Mouse (Mus musculus) layer of hippocampus, adult 8-10 months (tissue): ENCODE measurements around the gene Mfap2. TPM values are rescaled to one million over a fixed set of nuclear protein-coding genes. Genes with fewer than 3 reads are reported as not detected.

Experiments used
- total RNA-seq, 4 experiments: library from RNA; stranded (reverse); gene quantifications; 2 replicates each; pipeline ENCODE4 v1.2.4; 2022

Gene Mfap2
- total RNA-seq, 4 experiments from 2014 or later = 4.2 to 6.6 (median 5.5) TPM

Other genes with a start within 250 kb of the Mfap2 start
- gene Padi4, start 236.2 kb upstream of the Mfap2 start, total RNA-seq = under 1 TPM in 1 of 4 experiments, not detected in 3; 0.18 TPM
- gene Padi3, start 199.8 kb upstream of the Mfap2 start, total RNA-seq = not detected
- under 1 TPM in 2 of 4 experiments, not detected in 2; 0.08 to 0.16 TPM for gene Padi1, start 164.6 kb upstream of the Mfap2 start, total RNA-seq
- 10 to 100 TPM; 25.4 to 44.6 (median 32.6) TPM for gene Padi2, start 104.1 kb upstream of the Mfap2 start, total RNA-seq
- gene Sdhb, start 49.2 kb upstream of the Mfap2 start, total RNA-seq = 100 to 1,000 TPM; 169 to 190 (median 176) TPM
- gene Atp13a2, start 23.5 kb upstream of the Mfap2 start, total RNA-seq = 100 to 1,000 TPM; 144 to 156 (median 150) TPM
- 10 to 100 TPM; 67.9 to 92.0 (median 76.6) TPM for gene Crocc, start 50.1 kb downstream of the Mfap2 start, total RNA-seq
- 10 to 100 TPM; 41.4 to 55.0 (median 46.9) TPM for gene Necap2, start 67.9 kb downstream of the Mfap2 start, total RNA-seq
- gene Spata21, start 77.9 kb downstream of the Mfap2 start, total RNA-seq = under 1 TPM in 2 of 4 experiments, not detected in 2; 0.20 to 0.23 TPM
- 10 to 100 TPM; 50.3 to 75.0 (median 59.3) TPM for gene Szrd1, start 129.4 kb downstream of the Mfap2 start, total RNA-seq
- 10 to 100 TPM; 22.3 to 24.1 (median 23.5) TPM for gene Fbxo42, start 137.5 kb downstream of the Mfap2 start, total RNA-seq
- gene Rsg1, start 203.5 kb downstream of the Mfap2 start, total RNA-seq = 1 to 10 TPM; 2.8 to 5.2 (median 3.4) TPM
- 10 to 100 TPM; 17.8 to 23.3 (median 21.1) TPM for gene Arhgef19, start 229.1 kb downstream of the Mfap2 start, total RNA-seq